Mouse (Mus musculus) thymus, postnatal 10 days (tissue): Measurements from ENCODE around the gene Vmn1r132.
"Not testable (repeated sequence)": the region's sequence is repeated elsewhere in the genome, so short reads cannot be mapped to it uniquely, and the experiment has no call there.

ENCODE experiments used
- DNase-seq, 2 experiments: peaks; one replicate each; pipeline ENCODE4 v3.0.0; 2021; ENCODE audit warnings: low spot score in 2 of 2

Vmn1r132 gene

DNA sequence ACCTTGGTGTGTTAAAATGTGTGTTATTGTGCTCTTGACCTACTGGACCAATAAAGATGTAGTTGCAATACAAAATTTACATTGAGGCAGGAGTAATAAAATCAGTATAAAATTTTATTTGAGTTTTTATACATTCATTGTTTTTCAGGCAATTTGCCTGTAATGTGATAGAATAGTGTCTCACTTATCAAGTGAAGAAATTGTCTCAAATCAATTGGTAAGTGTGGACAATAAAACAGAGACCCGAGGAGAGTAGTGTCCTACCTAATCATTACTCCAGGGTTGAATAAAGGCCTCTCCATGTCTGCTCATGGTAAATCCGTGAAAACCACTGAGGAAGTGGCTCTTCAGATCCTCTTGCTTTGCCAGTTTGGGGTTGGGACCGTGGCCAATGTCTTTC is at the start of gene Vmn1r132:
Gene Vmn1r132 (plus strand): TSS at position 301 of the 400 bp plus-strand sequence.
- DNase-seq, result not testable (repeated sequence)
